Mouse (Mus musculus) neural tube, embryonic 15.5 days (tissue): Measurements from ENCODE around the gene Dhx16. TPM values are rescaled to one million over a fixed set of nuclear protein-coding genes. Genes with fewer than 3 reads are reported as not detected.
"Not testable (repeated sequence)": the region's sequence is repeated elsewhere in the genome, so short reads cannot be mapped to it uniquely, and the experiment has no call there.

ENCODE experiments used
- ATAC-seq: fragments of 200-750 bp; cut with Nextera tagmentation; 2 replicates; pipeline ENCODE4 v1.8.0; 2017; ENCODE audit warnings: mild to moderate bottlenecking, moderate TSS enrichment, moderate library complexity; ENCODE audit not compliant: low FRiP score
- H3K27ac ChIP-seq: fragments of 300-500 bp; sonication (generic); replicated peaks from 2 replicates; pipeline ENCODE4 v1.5.1; 2015; ENCODE audit warnings: mild to moderate bottlenecking, inconsistent platforms
- H3K27me3 ChIP-seq: fragments of 300-500 bp; sonication (generic); replicated peaks from 2 replicates; pipeline ENCODE4 v1.6.1; 2015; ENCODE audit warnings: inconsistent platforms
- H3K36me3 ChIP-seq: fragments of 300-500 bp; sonication (generic); 2 replicates; pipeline ENCODE4 v1.6.1; 2015; ENCODE audit warnings: inconsistent platforms
- H3K4me1 ChIP-seq: fragments of 300-500 bp; sonication (generic); 2 replicates; pipeline ENCODE4 v1.6.1; 2015; ENCODE audit warnings: inconsistent platforms
- H3K4me2 ChIP-seq: fragments of 300-500 bp; sonication (generic); 2 replicates; pipeline ENCODE4 v1.6.1; 2015; ENCODE audit warnings: inconsistent platforms, mild to moderate bottlenecking, moderate library complexity
- H3K4me3 ChIP-seq: fragments of 300-500 bp; sonication (generic); replicated peaks from 2 replicates; pipeline ENCODE4 v1.5.1; 2015; ENCODE audit warnings: mild to moderate bottlenecking, inconsistent platforms
- H3K9ac ChIP-seq: fragments of 300-500 bp; sonication (generic); replicated peaks from 2 replicates; pipeline ENCODE4 v1.6.1; 2015; ENCODE audit warnings: mild to moderate bottlenecking, inconsistent platforms
- H3K9me3 ChIP-seq: fragments of 300-500 bp; sonication (generic); replicated peaks from 2 replicates; pipeline ENCODE4 v1.6.1; 2016; ENCODE audit warnings: inconsistent platforms
- WGBS: fragments of 180-500 bp; shearing (Covaris S2); methylation state at CpG from one replicate; pipeline ENCODE4 v1.1.7; 2015; ENCODE audit warnings: mixed read lengths; 5-methylcytosine and 5-hydroxymethylcytosine counted together
- polyA plus RNA-seq: library from polyadenylated mRNA; unstranded; fragments of >200 nt; fragmentation: Nextera tagmentation; extraction: Ambion mirVana; gene quantifications from 2 replicates; pipeline ENCODE4 v1.2.1, GENCODE M21; 2015

Gene Dhx16
- polyA plus RNA-seq, 1 experiment from 2014 or later: 26.8 TPM

DNA sequence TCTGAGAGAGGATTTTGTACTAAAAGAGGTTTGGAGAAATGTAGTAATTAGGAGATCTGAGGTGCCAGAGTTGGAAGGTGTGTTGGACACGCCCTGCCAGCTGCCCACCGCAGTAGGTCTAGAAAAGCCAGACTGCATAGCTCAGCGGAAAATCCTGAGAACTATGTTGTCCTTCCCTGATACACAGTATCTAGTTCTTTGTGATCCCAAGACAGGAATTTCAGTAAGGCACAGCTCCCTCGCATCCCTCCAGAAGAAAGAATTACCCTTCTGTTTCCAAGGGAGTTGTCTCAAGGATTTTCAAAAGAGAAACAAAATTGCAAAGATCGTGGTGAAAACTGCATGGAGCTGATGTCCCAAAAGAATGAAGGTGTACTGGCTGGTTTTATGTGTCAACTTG, 41.0 kb upstream of the Dhx16 start:
- Histone ChIP-seq H3K36me3 (peaks cover 28% of the 10 kb centered on the region), H3K4me2 (peak overlapping the region; percentile 71), H3K9ac (peak overlapping the region; percentile 36), H3K9me3 (no peaks in the 10 kb centered on the region), H3K4me1 (peaks cover 46% of the 10 kb centered on the region), H3K27ac (peak overlapping the region; percentile 96), H3K27me3 (no peaks in the 10 kb centered on the region), H3K4me3 (peak overlapping the region; percentile 70)
- ATAC-seq: no peak
- 1% methylated on average over 5 of the region's 5 CpGs for WGBS

- Histone ChIP-seq H3K36me3 (peaks cover 24% of the 10 kb centered on the region), H3K4me2 (peak overlapping the region; percentile 71), H3K9ac (peak overlapping the region; percentile 36), H3K4me1 (peaks cover 42% of the 10 kb centered on the region), H3K27ac (peak overlapping the region; percentile 96), H3K4me3 (peak overlapping the region; percentile 70)
- H3K27me3 ChIP-seq, ATAC-seq, H3K9me3 ChIP-seq: not testable (repeated sequence)
- WGBS: 57% methylated on average over 3 of the region's 3 CpGs
Measured at GRCm38 (mm10) chr17:35839002-35839401, 40.6 kb upstream of the Dhx16 start.

DNA sequence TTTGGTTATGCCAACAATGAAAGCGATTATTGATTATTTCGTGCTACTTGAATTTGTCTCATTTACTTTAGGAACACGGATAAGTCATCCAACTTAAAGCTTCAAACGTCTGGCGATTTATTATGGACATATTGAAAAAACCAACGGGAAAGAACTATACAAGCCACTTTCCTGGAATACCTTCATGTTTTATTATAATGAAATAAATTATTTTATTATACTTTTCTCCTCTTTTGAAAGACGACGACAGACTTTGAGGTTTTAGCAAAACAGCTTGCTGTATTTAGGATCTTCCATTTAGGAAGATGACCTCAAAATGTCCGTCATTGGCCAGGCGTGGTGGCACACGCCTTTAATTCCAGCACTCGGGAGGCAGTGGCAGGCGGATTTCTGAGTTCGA, 39.1 kb upstream of the Dhx16 start:
- Histone ChIP-seq H3K4me3 (peak overlapping the region; percentile 68), H3K9me3 (no peaks in the 10 kb centered on the region), H3K27me3 (no peaks in the 10 kb centered on the region), H3K4me2 (peak overlapping the region; percentile 52), H3K4me1 (peaks cover 26% of the 10 kb centered on the region), H3K27ac (peak overlapping the region; percentile 85), H3K36me3 (peaks cover 15% of the 10 kb centered on the region), H3K9ac (no peak overlapping the region; the same call in 1 of the 2 replicates)
- 55% methylated on average over 14 of the region's 14 CpGs for WGBS
- ATAC-seq: no peak

GRCm38 (mm10) chr17:35841076-35841950, 38.3 kb upstream of the Dhx16 start, which contains the start of gene Mdc1:
TSS of gene Mdc1 (plus strand) at chr17:35841515.
- peak within 1 kb of the TSS; percentile 68 for H3K4me3 ChIP-seq
- under 1% methylated on average over 59 of the region's 59 CpGs for WGBS
- peak; percentile 92 for ATAC-seq
- H3K36me3 ChIP-seq: peaks cover 15% of the 10 kb centered on the region
- peaks cover 19% of the 10 kb centered on the region for H3K4me1 ChIP-seq
- H3K27me3 ChIP-seq: no peaks in the 10 kb centered on the region
- H3K9ac ChIP-seq: peak within 1 kb of the TSS; percentile 66
- H3K9me3 ChIP-seq: no peaks in the 10 kb centered on the region
- peak within 1 kb of the TSS; percentile 85 for H3K27ac ChIP-seq
- peak within 1 kb of the TSS; percentile 71 for H3K4me2 ChIP-seq

DNA sequence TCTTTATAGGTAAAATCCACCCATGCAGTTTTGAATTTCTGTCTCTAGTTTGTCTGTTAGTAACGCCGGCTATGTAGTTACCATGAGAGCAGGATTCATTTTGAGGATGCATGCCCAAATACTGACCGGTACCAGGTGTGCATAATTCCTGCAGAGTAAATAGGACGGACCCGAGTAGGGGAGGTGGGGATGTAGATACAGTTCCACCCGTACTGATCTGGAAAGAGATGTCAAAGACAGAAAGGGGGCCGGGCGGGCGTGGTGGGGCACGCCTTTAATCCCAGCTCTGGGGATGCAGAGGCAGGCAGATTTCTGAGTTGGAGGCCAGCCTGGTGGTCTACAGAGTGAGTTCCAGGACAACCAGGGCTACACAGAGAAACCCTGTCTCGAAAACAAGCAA, 37.6 kb upstream of the Dhx16 start:
- ATAC-seq: no peak
- H3K27ac ChIP-seq: peak overlapping the region; percentile 84
- no peaks in the 10 kb centered on the region for H3K27me3 ChIP-seq
- no peaks in the 10 kb centered on the region for H3K9me3 ChIP-seq
- H3K4me3 ChIP-seq: peak overlapping the region; percentile 68
- H3K9ac ChIP-seq: peak overlapping the region; percentile 66
- WGBS: 15% methylated on average over 11 of the region's 11 CpGs
- H3K4me1 ChIP-seq: peaks cover 18% of the 10 kb centered on the region
- peak overlapping the region; percentile 71 for H3K4me2 ChIP-seq
- H3K36me3 ChIP-seq: peaks cover 15% of the 10 kb centered on the region

GRCm38 (mm10) chr17:35843514-35843913, 36.1 kb upstream of the Dhx16 start:
- peaks cover 30% of the 10 kb centered on the region for H3K36me3 ChIP-seq
- no peak overlapping the region for H3K9ac ChIP-seq
- no peaks in the 10 kb centered on the region for H3K27me3 ChIP-seq
- WGBS: 94% methylated on average over 3 of the region's 3 CpGs
- H3K9me3 ChIP-seq: no peaks in the 10 kb centered on the region
- no peak overlapping the region for H3K4me2 ChIP-seq
- no peak overlapping the region for H3K27ac ChIP-seq
- no peak for ATAC-seq
- no peak overlapping the region for H3K4me3 ChIP-seq
- H3K4me1 ChIP-seq: peaks cover 18% of the 10 kb centered on the region

DNA sequence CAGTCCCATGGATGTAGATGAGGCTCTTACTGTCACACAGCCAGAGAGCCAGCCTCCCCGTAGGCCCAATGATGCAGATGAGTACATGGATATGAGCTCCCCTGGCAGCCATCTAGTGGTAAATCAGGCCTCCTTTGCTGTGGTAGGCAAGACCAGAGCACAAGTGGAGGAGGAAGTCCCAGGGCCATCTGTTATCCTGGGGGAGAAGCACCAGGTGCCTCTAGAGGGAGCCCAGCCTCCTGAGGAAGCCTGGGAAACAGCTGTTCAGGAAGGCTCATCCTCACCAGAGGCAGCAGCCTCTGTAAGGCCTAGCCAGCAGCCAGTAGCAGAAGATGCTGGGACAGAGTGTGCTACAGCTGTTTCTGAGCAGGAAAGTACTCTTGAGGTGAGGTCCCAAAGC, 31.5 kb upstream of the Dhx16 start:
- H3K36me3 ChIP-seq: peaks cover 73% of the 10 kb centered on the region
- no peak overlapping the region for H3K4me2 ChIP-seq
- no peak overlapping the region for H3K4me3 ChIP-seq
- WGBS: 55% methylated on average over 1 of the region's 1 CpGs
- H3K9ac ChIP-seq: no peak overlapping the region
- no peaks in the 10 kb centered on the region for H3K9me3 ChIP-seq
- no peak for ATAC-seq
- no peaks in the 10 kb centered on the region for H3K27me3 ChIP-seq
- no peak overlapping the region for H3K27ac ChIP-seq
- no peaks in the 10 kb centered on the region for H3K4me1 ChIP-seq

DNA sequence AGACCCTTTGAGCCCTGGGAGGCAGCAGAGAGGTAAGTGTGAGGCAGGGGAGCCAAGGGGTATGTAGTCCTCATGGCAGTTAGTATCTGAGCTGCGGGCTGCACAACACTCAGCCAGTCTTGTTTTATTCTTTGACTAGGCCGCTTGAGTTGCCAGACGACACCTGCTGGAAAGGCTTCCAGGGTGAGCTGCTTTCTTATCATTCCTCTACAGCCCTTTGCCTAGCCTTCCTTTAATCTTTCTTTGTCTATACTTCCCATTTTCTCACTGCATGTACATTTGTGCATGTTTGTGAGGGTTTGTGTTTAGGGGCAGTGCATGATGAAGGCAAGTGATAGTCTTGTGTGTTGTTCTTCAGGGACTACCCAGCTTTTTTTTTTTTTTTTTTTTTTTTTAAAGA, 28.6 kb upstream of the Dhx16 start:
- H3K9ac ChIP-seq: no peak overlapping the region
- H3K27me3 ChIP-seq: no peaks in the 10 kb centered on the region
- no peak overlapping the region for H3K4me2 ChIP-seq
- no peak overlapping the region for H3K4me3 ChIP-seq
- 95% methylated on average over 3 of the region's 3 CpGs for WGBS
- peaks cover 74% of the 10 kb centered on the region for H3K36me3 ChIP-seq
- no peak for ATAC-seq
- no peaks in the 10 kb centered on the region for H3K4me1 ChIP-seq
- H3K27ac ChIP-seq: no peak overlapping the region
- H3K9me3 ChIP-seq: no peaks in the 10 kb centered on the region

GRCm38 (mm10) chr17:35859371-35859770, 20.2 kb upstream of the Dhx16 start:
- no peak overlapping the region for H3K4me3 ChIP-seq
- H3K4me1 ChIP-seq: peaks cover 19% of the 10 kb centered on the region
- WGBS: 89% methylated on average over 1 of the region's 1 CpGs
- no peaks in the 10 kb centered on the region for H3K9me3 ChIP-seq
- H3K9ac ChIP-seq: no peak overlapping the region
- no peaks in the 10 kb centered on the region for H3K27me3 ChIP-seq
- no peak overlapping the region for H3K27ac ChIP-seq
- H3K4me2 ChIP-seq: no peak overlapping the region
- H3K36me3 ChIP-seq: peaks cover 24% of the 10 kb centered on the region
- ATAC-seq: no peak

GRCm38 (mm10) chr17:35859835-35860234, 19.8 kb upstream of the Dhx16 start:
- H3K9me3 ChIP-seq: no peaks in the 10 kb centered on the region
- no peak overlapping the region for H3K4me3 ChIP-seq
- ATAC-seq: no peak
- no peak overlapping the region for H3K27ac ChIP-seq
- H3K4me1 ChIP-seq: peaks cover 24% of the 10 kb centered on the region
- peaks cover 24% of the 10 kb centered on the region for H3K36me3 ChIP-seq
- H3K9ac ChIP-seq: no peak overlapping the region
- H3K27me3 ChIP-seq: no peaks in the 10 kb centered on the region
- H3K4me2 ChIP-seq: no peak overlapping the region
- 64% methylated on average over 2 of the region's 2 CpGs for WGBS

DNA sequence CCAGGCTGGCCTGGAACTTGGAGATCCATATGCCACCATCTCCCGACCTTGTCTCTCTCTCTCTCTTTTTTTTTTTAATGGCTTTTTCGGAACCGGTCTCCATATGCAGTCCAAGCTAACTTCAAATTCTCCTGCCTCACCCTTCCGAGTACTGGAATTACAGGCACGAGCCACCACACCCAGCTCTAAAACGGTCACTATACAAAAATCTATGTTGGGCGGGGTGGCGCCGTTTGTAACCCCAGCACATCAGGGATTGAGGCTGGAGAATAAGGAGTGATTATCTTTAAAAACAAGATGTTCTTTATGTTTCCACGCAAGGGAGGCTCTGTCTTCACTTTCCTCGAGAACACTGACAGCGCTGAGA, 18.8 kb upstream of the Dhx16 start:
- peak overlapping the region; percentile 97 for H3K27ac ChIP-seq
- H3K4me3 ChIP-seq: peak overlapping the region; percentile 73
- peak overlapping the region; percentile 57 for H3K4me2 ChIP-seq
- peaks cover 30% of the 10 kb centered on the region for H3K4me1 ChIP-seq
- WGBS: 4% methylated on average over 12 of the region's 12 CpGs
- peak overlapping the region; percentile 82 for H3K9ac ChIP-seq
- peaks cover 24% of the 10 kb centered on the region for H3K36me3 ChIP-seq
- H3K27me3 ChIP-seq: no peaks in the 10 kb centered on the region
- ATAC-seq: no peak
- H3K9me3 ChIP-seq: no peaks in the 10 kb centered on the region

DNA sequence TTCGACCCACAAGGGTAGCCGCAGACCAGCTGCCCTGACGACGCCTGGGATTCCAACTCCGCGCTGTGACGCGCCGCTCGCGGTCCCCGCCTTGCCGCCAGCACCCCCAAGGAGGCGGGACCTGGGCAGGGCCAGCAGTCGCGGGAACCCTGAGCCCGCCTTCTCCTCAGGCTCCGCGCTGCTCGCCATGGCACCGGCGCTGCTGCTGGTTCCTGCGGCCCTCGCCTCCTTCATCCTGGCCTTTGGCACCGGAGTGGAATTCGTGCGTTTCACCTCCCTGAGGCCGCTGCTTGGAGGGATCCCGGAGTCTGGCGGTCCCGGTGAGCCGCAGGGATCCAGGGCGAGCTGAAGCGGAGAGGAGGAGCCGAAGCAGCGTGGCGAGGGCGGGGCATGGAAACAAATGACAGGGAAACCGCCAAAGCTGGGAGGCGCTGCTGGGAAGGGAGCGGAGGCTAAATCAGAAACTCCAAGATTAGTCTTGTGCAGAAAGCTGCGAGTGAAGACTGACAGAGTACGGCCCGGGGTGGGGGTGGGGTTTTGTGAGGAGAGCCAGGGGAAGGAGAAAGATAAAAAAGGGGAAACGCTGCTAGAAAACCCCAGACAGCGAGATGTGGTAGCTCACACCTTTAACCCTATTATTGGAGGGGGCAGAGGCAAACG, 18.3 kb upstream of the Dhx16 start, which contains the start of gene Nrm:
Gene Nrm (plus strand): TSS at position 121 of the 660 bp plus-strand sequence.
- H3K36me3 ChIP-seq: peaks cover 24% of the 10 kb centered on the region
- no peaks in the 10 kb centered on the region for H3K27me3 ChIP-seq
- H3K4me2 ChIP-seq: peak within 1 kb of the TSS; percentile 57
- peak within 1 kb of the TSS; percentile 97 for H3K27ac ChIP-seq
- peak within 1 kb of the TSS; percentile 82 for H3K9ac ChIP-seq
- peak; percentile 91 for ATAC-seq
- H3K4me1 ChIP-seq: peaks cover 30% of the 10 kb centered on the region
- peak within 1 kb of the TSS; percentile 73 for H3K4me3 ChIP-seq
- no peaks in the 10 kb centered on the region for H3K9me3 ChIP-seq
- WGBS: under 1% methylated on average over 47 of the region's 47 CpGs
